Mouse (Mus musculus) heart, embryonic 12.5 days (tissue): ENCODE data around the gene Htra2. TPM values are rescaled to one million over a fixed set of nuclear protein-coding genes. Genes with fewer than 3 reads are reported as not detected.

ENCODE experiments used
- ATAC-seq: fragments of 200-750 bp; cut with Nextera tagmentation; 2 replicates; pipeline ENCODE4 v1.8.0; 2017; ENCODE audit warnings: moderate TSS enrichment, moderate library complexity; ENCODE audit not compliant: insufficient number of reproducible peaks, low FRiP score
- H3K27ac ChIP-seq: fragments of 300-500 bp; sonication (generic); 2 replicates; pipeline ENCODE4 v1.5.1; 2016; ENCODE audit warnings: mild to moderate bottlenecking, moderate library complexity; ENCODE audit not compliant: poor library complexity, severe bottlenecking
- H3K27me3 ChIP-seq: fragments of 300-500 bp; sonication (generic); replicated peaks from 2 replicates; pipeline ENCODE4 v1.6.1; 2016; ENCODE audit warnings: mild to moderate bottlenecking, moderate library complexity
- H3K36me3 ChIP-seq: fragments of 300-500 bp; sonication (generic); 2 replicates; pipeline ENCODE4 v1.6.1; 2016; ENCODE audit warnings: mild to moderate bottlenecking, moderate library complexity
- H3K4me1 ChIP-seq: fragments of 300-500 bp; sonication (generic); replicated peaks from 2 replicates; pipeline ENCODE4 v1.6.1; 2016; ENCODE audit warnings: mild to moderate bottlenecking
- H3K4me2 ChIP-seq: fragments of 300-500 bp; sonication (generic); 2 replicates; pipeline ENCODE4 v1.6.1; 2016; ENCODE audit warnings: mild to moderate bottlenecking, moderate library complexity
- H3K4me3 ChIP-seq: fragments of 300-500 bp; sonication (generic); 2 replicates; pipeline ENCODE4 v1.5.1; 2016; ENCODE audit warnings: mild to moderate bottlenecking
- H3K9ac ChIP-seq: fragments of 300-500 bp; sonication (generic); 2 replicates; pipeline ENCODE4 v1.6.1; 2016; ENCODE audit warnings: mild to moderate bottlenecking, moderate library complexity
- H3K9me3 ChIP-seq: fragments of 300-500 bp; sonication (generic); replicated peaks from 2 replicates; pipeline ENCODE4 v1.6.1; 2016; ENCODE audit warnings: mild to moderate bottlenecking, moderate library complexity
- WGBS: fragments of 180-500 bp; shearing (Covaris S2); methylation state at CpG from one replicate; pipeline ENCODE4 v1.1.7; 2016; 5-methylcytosine and 5-hydroxymethylcytosine counted together
- polyA plus RNA-seq: library from polyadenylated mRNA; unstranded; fragments of >200 nt; fragmentation: Nextera tagmentation; extraction: Ambion mirVana; gene quantifications from 2 replicates; pipeline ENCODE4 v1.2.1, GENCODE M21; 2016

Gene Htra2
- polyA plus RNA-seq, 1 experiment from 2014 or later, result 86.7 TPM

- no peak overlapping the region for H3K27ac ChIP-seq
- no peak for ATAC-seq
- H3K9ac ChIP-seq, result no peak overlapping the region
- H3K9me3 ChIP-seq, result no peaks in the 10 kb centered on the region
- peaks cover 96% of the 10 kb centered on the region for H3K27me3 ChIP-seq
- WGBS, result 1% methylated on average over 69 of the region's 69 CpGs
- H3K4me3 ChIP-seq, result peak overlapping the region; percentile 29
- peak overlapping the region; percentile 32 for H3K4me2 ChIP-seq
- no peaks in the 10 kb centered on the region for H3K36me3 ChIP-seq
- H3K4me1 ChIP-seq, result peaks cover 27% of the 10 kb centered on the region
Observed at GRCm38 (mm10) chr6:83069488-83070246, 14.6 kb upstream of the Htra2 start.

GRCm38 (mm10) chr6:83068706-83069487 lies 13.8 kb upstream of the Htra2 start:
- under 1% methylated on average over 81 of the region's 81 CpGs for WGBS
- no peak overlapping the region for H3K27ac ChIP-seq
- H3K27me3 ChIP-seq, result peaks cover 96% of the 10 kb centered on the region
- H3K4me3 ChIP-seq, result peak overlapping the region; percentile 37
- H3K9ac ChIP-seq, result 0 out of 2 replicates have a peak overlapping the region, but pooled peaks have one; percentile 21
- H3K9me3 ChIP-seq, result no peaks in the 10 kb centered on the region
- no peaks in the 10 kb centered on the region for H3K36me3 ChIP-seq
- peak overlapping the region; percentile 62 for H3K4me2 ChIP-seq
- H3K4me1 ChIP-seq, result peaks cover 27% of the 10 kb centered on the region
- no peak for ATAC-seq

GRCm38 (mm10) chr6:83068221-83068620 lies 13.1 kb upstream of the Htra2 start:
- H3K36me3 ChIP-seq, result no peaks in the 10 kb centered on the region
- no peak overlapping the region for H3K27ac ChIP-seq
- no peak overlapping the region for H3K9ac ChIP-seq
- H3K9me3 ChIP-seq, result no peaks in the 10 kb centered on the region
- peaks cover 27% of the 10 kb centered on the region for H3K4me1 ChIP-seq
- ATAC-seq, result no peak
- peaks cover 96% of the 10 kb centered on the region for H3K27me3 ChIP-seq
- H3K4me3 ChIP-seq, result peak overlapping the region; percentile 37
- 5% methylated on average over 8 of the region's 8 CpGs for WGBS
- H3K4me2 ChIP-seq, result peak overlapping the region; percentile 62

- H3K4me1 ChIP-seq, result peaks cover 26% of the 10 kb centered on the region
- no peaks in the 10 kb centered on the region for H3K9me3 ChIP-seq
- 30% methylated on average over 6 of the region's 6 CpGs for WGBS
- no peak overlapping the region for H3K27ac ChIP-seq
- no peaks in the 10 kb centered on the region for H3K36me3 ChIP-seq
- H3K9ac ChIP-seq, result no peak overlapping the region
- H3K4me2 ChIP-seq, result no peak overlapping the region
- peaks cover 96% of the 10 kb centered on the region for H3K27me3 ChIP-seq
- no peak overlapping the region for H3K4me3 ChIP-seq
- no peak for ATAC-seq
Observed at GRCm38 (mm10) chr6:83066441-83066840, 11.4 kb upstream of the Htra2 start.

- Histone ChIP-seq H3K27ac (no peak overlapping the region), H3K4me1 (peaks cover 22% of the 10 kb centered on the region), H3K9me3 (no peaks in the 10 kb centered on the region), H3K27me3 (peaks cover 96% of the 10 kb centered on the region), H3K4me3 (no peak overlapping the region), H3K4me2 (no peak overlapping the region), H3K36me3 (no peaks in the 10 kb centered on the region), H3K9ac (no peak overlapping the region)
- 29% methylated on average over 8 of the region's 8 CpGs for WGBS
- ATAC-seq, result no peak
Observed at GRCm38 (mm10) chr6:83065995-83066394, 10.9 kb upstream of the Htra2 start.

GRCm38 (mm10) chr6:83058725-83059124 lies 3.7 kb upstream of the Htra2 start:
- WGBS, result 78% methylated on average over 2 of the region's 2 CpGs
- no peak overlapping the region for H3K4me2 ChIP-seq
- H3K4me3 ChIP-seq, result no peak overlapping the region
- no peaks in the 10 kb centered on the region for H3K9me3 ChIP-seq
- no peak overlapping the region for H3K9ac ChIP-seq
- peaks cover 15% of the 10 kb centered on the region for H3K4me1 ChIP-seq
- H3K27me3 ChIP-seq, result peaks cover 37% of the 10 kb centered on the region
- no peak overlapping the region for H3K27ac ChIP-seq
- ATAC-seq, result no peak
- peaks cover 18% of the 10 kb centered on the region for H3K36me3 ChIP-seq

- H3K36me3 ChIP-seq, result peaks cover 18% of the 10 kb centered on the region
- no peaks in the 10 kb centered on the region for H3K9me3 ChIP-seq
- no peak within 1 kb of the TSS for H3K4me3 ChIP-seq
- peaks cover 21% of the 10 kb centered on the region for H3K4me1 ChIP-seq
- peaks cover 27% of the 10 kb centered on the region for H3K27me3 ChIP-seq
- no peak within 1 kb of the TSS for H3K27ac ChIP-seq
- no peak for ATAC-seq
- no peak within 1 kb of the TSS for H3K4me2 ChIP-seq
- H3K9ac ChIP-seq, result no peak within 1 kb of the TSS
- 62% methylated on average over 3 of the region's 3 CpGs for WGBS
Observed at GRCm38 (mm10) chr6:83057790-83058189, 2.7 kb upstream of the Htra2 start, which contains the start of gene Dqx1. TSS of gene Dqx1 (plus strand) at chr6:83057844.

GRCm38 (mm10) chr6:83054074-83054851 lies 810 bp downstream of the Htra2 start, which contains the start of gene Aup1:
TSS of gene Aup1 (plus strand) at chr6:83054521.
- under 1% methylated on average over 64 of the region's 64 CpGs for WGBS
- Histone ChIP-seq H3K27me3 (peaks cover 11% of the 10 kb centered on the region), H3K27ac (peak within 1 kb of the TSS; percentile 85), H3K36me3 (peaks cover 37% of the 10 kb centered on the region), H3K9me3 (no peaks in the 10 kb centered on the region), H3K9ac (peak within 1 kb of the TSS; percentile 93), H3K4me3 (peak within 1 kb of the TSS; percentile 84), H3K4me1 (peaks cover 21% of the 10 kb centered on the region), H3K4me2 (peak within 1 kb of the TSS; percentile 99)
- peak; percentile 95 for ATAC-seq

GRCm38 (mm10) chr6:83053136-83053960 lies 1.7 kb downstream of the Htra2 start:
- peak overlapping the region; percentile 84 for H3K4me3 ChIP-seq
- H3K4me1 ChIP-seq, result peaks cover 21% of the 10 kb centered on the region
- H3K9ac ChIP-seq, result peak overlapping the region; percentile 93
- 1% methylated on average over 26 of the region's 26 CpGs for WGBS
- no peaks in the 10 kb centered on the region for H3K9me3 ChIP-seq
- H3K4me2 ChIP-seq, result peak overlapping the region; percentile 99
- no peak for ATAC-seq
- peaks cover 20% of the 10 kb centered on the region for H3K27me3 ChIP-seq
- H3K36me3 ChIP-seq, result peaks cover 37% of the 10 kb centered on the region
- H3K27ac ChIP-seq, result peak overlapping the region; percentile 85

GRCm38 (mm10) chr6:83049367-83049766 lies 5.7 kb downstream of the Htra2 start:
- Histone ChIP-seq H3K36me3 (peaks cover 19% of the 10 kb centered on the region), H3K27me3 (peaks cover 40% of the 10 kb centered on the region), H3K9me3 (no peaks in the 10 kb centered on the region), H3K4me2 (no peak overlapping the region), H3K27ac (no peak overlapping the region), H3K4me3 (no peak overlapping the region), H3K4me1 (peaks cover 19% of the 10 kb centered on the region), H3K9ac (no peak overlapping the region)
- WGBS, result 71% methylated on average over 10 of the region's 10 CpGs
- ATAC-seq, result no peak
